Comparison of ENCODE assay signal across 22 mouse cellular contexts in genomic region chr5:144971266-144971665, GRCm38 (mm10). TPM values are rescaled to one million over a fixed set of nuclear protein-coding genes. Genes with fewer than 3 reads are reported as not detected.
DNase-seq lines count a peak whose midpoint lies in the region; TF ChIP-seq lines count a peak whose summit lies in the region.
"Had no signal": no experiment of that assay in that cellular context is flagged by ENCODE, and none has a peak within 500 bp of the region (broad histone marks: within the 10 kb centered on the region; RNA-seq: fewer than 3 reads in every experiment).

No protein-coding gene starts in this region.

- no peak overlapping the region for H3K4me3 ChIP-seq in heart, adult 2 months
- no peak overlapping the region for H3K4me3 ChIP-seq in left cerebral cortex, adult 2 months
- no peak overlapping the region for H3K4me3 ChIP-seq in CH12.LX (replicated peaks in 1 of 3; ENCODE audit: low read depth in 2 of 3, low read length in 2 of 3, poor library complexity in 1 of 3)
- H3K4me3 ChIP-seq: forebrain, embryonic 13.5 days; heart, embryonic 10.5 days; hindbrain, embryonic 13.5 days; intestine, embryonic 15.5 days; limb, embryonic 10.5 days; midbrain, embryonic 12.5 days; neural tube, embryonic 13.5 days had no signal

- dilution Hi-C loops in CH12.LX (cut with MboI; ENCODE audit: extremely low pct_ligation_motif_present, extremely low pct_unique_long_range_greater_than_20kb, low sequenced_read_pairs): no loop called here

- H3K79me2 ChIP-seq in heart, adult 2 months (replicated peaks; ENCODE audit: control insufficient read depth, insufficient read depth, low read length): no peaks in the 10 kb centered on the region
- no peaks in the 10 kb centered on the region for H3K79me2 ChIP-seq in CH12.LX (replicated peaks; ENCODE audit: control insufficient read depth, extremely low read depth, insufficient read depth, poor library complexity, severe bottlenecking)

- TF ChIP-seq RAD21 in CH12.LX (IDR thresholded peaks at IDR 0.05; ENCODE audit: low read depth, low read length): no peak; the same call in none of the 2 replicates

- H3K9me3 ChIP-seq in CH12.LX (replicated peaks; ENCODE audit: low read length): no peaks in the 10 kb centered on the region
- H3K9me3 ChIP-seq: forebrain, embryonic 13.5 days; heart, embryonic 10.5 days; hindbrain, embryonic 13.5 days; intestine, embryonic 15.5 days; limb, embryonic 10.5 days; midbrain, embryonic 12.5 days; neural tube, embryonic 13.5 days had no signal

- no peaks in the 10 kb centered on the region for H3K27me3 ChIP-seq in heart, adult 2 months (ENCODE audit: control insufficient read depth, insufficient read depth, low read length)
- peaks cover 37% of the 10 kb centered on the region for H3K27me3 ChIP-seq in CH12.LX (replicated peaks)
- H3K27me3 ChIP-seq: intestine, embryonic 15.5 days had no signal

- no peak overlapping the region for H3K4me2 ChIP-seq in CH12.LX (ENCODE audit: insufficient read depth, low read depth, poor library complexity, severe bottlenecking)
- H3K4me2 ChIP-seq: forebrain, embryonic 13.5 days; hindbrain, embryonic 13.5 days; intestine, embryonic 15.5 days; midbrain, embryonic 12.5 days; neural tube, embryonic 13.5 days had no signal

- intact Hi-C loops in heart, adult 2 months (cut with DNase I): no loop called here
- intact Hi-C loops in heart, postnatal 10 days (cut with DNase I): no loop called here
- intact Hi-C loops in left cerebral cortex, adult 2 months (cut with DNase I): no loop called here

- no peaks in the 10 kb centered on the region for H3K36me3 ChIP-seq in heart, adult 2 months (ENCODE audit: control insufficient read depth, insufficient read depth, low read length)
- no peaks in the 10 kb centered on the region for H3K36me3 ChIP-seq in CH12.LX (replicated peaks in 1 of 2; ENCODE audit: control insufficient read depth in 1 of 2, insufficient read depth in 1 of 2, low read length in 1 of 2)
- H3K36me3 ChIP-seq: heart, embryonic 10.5 days; hindbrain, embryonic 13.5 days; intestine, embryonic 15.5 days; limb, embryonic 10.5 days; midbrain, embryonic 12.5 days; neural tube, embryonic 13.5 days had no signal

- H3K9ac ChIP-seq in heart, adult 2 months (ENCODE audit: low read depth, low read length): no peak overlapping the region
- H3K9ac ChIP-seq in CH12.LX (ENCODE audit: insufficient read depth, low read depth): no peak overlapping the region
- H3K9ac ChIP-seq: forebrain, embryonic 13.5 days; hindbrain, embryonic 13.5 days; intestine, embryonic 15.5 days; midbrain, embryonic 12.5 days; neural tube, embryonic 13.5 days had no signal

- TF ChIP-seq EP300 in heart, adult 2 months (IDR thresholded peaks at IDR 0.05; ENCODE audit: insufficient read depth, low read depth, low read length): no peak
- no peak for TF ChIP-seq EP300 in CH12.LX (IDR thresholded peaks at IDR 0.05; ENCODE audit: low read length)

- no peaks in the 10 kb centered on the region for H3K4me1 ChIP-seq in heart, adult 2 months (ENCODE audit: control insufficient read depth, insufficient read depth, low read length)
- no peaks in the 10 kb centered on the region for H3K4me1 ChIP-seq in CH12.LX (ENCODE audit: control insufficient read depth in 1 of 2, insufficient read depth in 2 of 2)

- DNase-seq in heart, adult 2 months: no peak
- no peak for DNase-seq in heart, postnatal 10 days
- no peak for DNase-seq in left cerebral cortex, adult 2 months (ENCODE audit: extremely low spot score in 1 of 2, low spot score in 2 of 2)
- DNase-seq in left cerebral cortex, adult 18-20 months (ENCODE audit: low spot score in 2 of 2): no peak
- no peak for DNase-seq in CH12.LX (ENCODE audit: extremely low read depth)
- DNase-seq in induced T-regulatory cell, adult 2 months (ENCODE audit: low read depth): peak; percentile 25
- DNase-seq in adipocyte (ENCODE audit: low spot score): no peak
- DNase-seq: adrenal gland, adult 8-10 months; cerebellum, adult 9-11 months; gastrocnemius, postnatal 36 days; heart, postnatal 14 days; kidney, postnatal 10 days; lung, adult 2 months; right cerebral cortex, adult 18-20 months; thymus, postnatal 14 days had no signal

- in situ Hi-C loops in CH12.LX (cut with MboI; ENCODE audit: low pct_ligation_motif_present, low pct_unique_long_range_greater_than_20kb, low sequenced_read_pairs): no loop called here

- no peak overlapping the region for H3K27ac ChIP-seq in heart, adult 2 months
- no peak overlapping the region for H3K27ac ChIP-seq in left cerebral cortex, adult 2 months
- no peak overlapping the region for H3K27ac ChIP-seq in CH12.LX (ENCODE audit: insufficient read depth, low read depth)
- H3K27ac ChIP-seq: forebrain, embryonic 13.5 days; heart, embryonic 10.5 days; hindbrain, embryonic 13.5 days; intestine, embryonic 15.5 days; limb, embryonic 10.5 days; midbrain, embryonic 12.5 days; neural tube, embryonic 13.5 days had no signal

- no peak for TF ChIP-seq POLR2A in heart, adult 2 months (IDR thresholded peaks at IDR 0.05; ENCODE audit: insufficient read depth, low read depth, low read length)
- no peak for TF ChIP-seq POLR2A in CH12.LX (IDR thresholded peaks at IDR 0.05; ENCODE audit: low read depth, low read length)

- 88% methylated on average over 3 of the region's 3 CpGs for WGBS in heart, adult 2 months

- peak; percentile 60 for TF ChIP-seq CTCF in heart, adult 2 months (IDR thresholded peaks at IDR 0.05)
- peak; percentile 45 for TF ChIP-seq CTCF in left cerebral cortex, adult 2 months (IDR thresholded peaks at IDR 0.05)
- peak; percentile 10 to 46; a peak in 2 of 4 replicates for TF ChIP-seq CTCF in CH12.LX (conservative IDR thresholded peaks at IDR 0.05 in 1 of 2, IDR thresholded peaks at IDR 0.05 in 1 of 2; ENCODE audit: low read depth in 2 of 2, low read length in 2 of 2)

TF ChIP-seq in CH12.LX, 34 proteins besides CTCF, POLR2A, EP300 and RAD21:
- TF ChIP-seq NELFE (IDR thresholded peaks at IDR 0.05; ENCODE audit: low read depth, low read length): no peak
- no peak for TF ChIP-seq USF1 (IDR thresholded peaks at IDR 0.05; ENCODE audit: low read depth, low read length)
- no peak for TF ChIP-seq ELF1 (IDR thresholded peaks at IDR 0.05; ENCODE audit: low read depth, low read length)
- no peak for TF ChIP-seq TCF12 (IDR thresholded peaks at IDR 0.05; ENCODE audit: low read depth, low read length)
- no peak for TF ChIP-seq CHD1 (IDR thresholded peaks at IDR 0.05; ENCODE audit: low read depth, low read length)
- no peak for TF ChIP-seq IRF4 (IDR thresholded peaks at IDR 0.05; ENCODE audit: low read depth, low read length)
- TF ChIP-seq MAX (IDR thresholded peaks at IDR 0.05; ENCODE audit: low read length): no peak
- no peak for TF ChIP-seq ZKSCAN1 (IDR thresholded peaks at IDR 0.05; ENCODE audit: borderline replicate concordance, low read depth, low read length)
- no peak for TF ChIP-seq MEF2A (IDR thresholded peaks at IDR 0.05; ENCODE audit: borderline replicate concordance, low read depth, low read length)
- no peak for TF ChIP-seq SIN3A (IDR thresholded peaks at IDR 0.05; ENCODE audit: low read length)
- TF ChIP-seq NRF1 (IDR thresholded peaks at IDR 0.05; ENCODE audit: low read depth, low read length): no peak
- TF ChIP-seq RCOR1 (conservative IDR thresholded peaks at IDR 0.05; ENCODE audit: low read depth, low read length): no peak
- no peak for TF ChIP-seq CHD2 (IDR thresholded peaks at IDR 0.05; ENCODE audit: low read length)
- no peak for TF ChIP-seq ZMIZ1 (IDR thresholded peaks at IDR 0.05; ENCODE audit: low read depth, low read length)
- TF ChIP-seq TBP (conservative IDR thresholded peaks at IDR 0.05; ENCODE audit: low read depth, low read length): no peak
- no peak for TF ChIP-seq GABPA (IDR thresholded peaks at IDR 0.05; ENCODE audit: insufficient replicate concordance, low read depth, low read length)
- no peak for TF ChIP-seq ZC3H11A (IDR thresholded peaks at IDR 0.05; ENCODE audit: low read depth, low read length)
- no peak for TF ChIP-seq MAZ (IDR thresholded peaks at IDR 0.05; ENCODE audit: low read depth, low read length)
- TF ChIP-seq JUND (conservative IDR thresholded peaks at IDR 0.05; ENCODE audit: low read depth, low read length): no peak
- no peak for TF ChIP-seq USF2 (conservative IDR thresholded peaks at IDR 0.05; ENCODE audit: low read depth, low read length)
TF ChIP-seq in CH12.LX: peak in this region for 0.

RNA-seq across cellular contexts. Expression of gene Smurf1, which starts 5.6 kb away (rescaled TPM):
- total RNA-seq in heart, adult 2 months (2021): 10 to 100 TPM; 26.6 to 27.0 TPM
- polyA plus RNA-seq in heart, adult 2 months (2012; rRNA removed): 23.1 and 26.2 TPM in 2 replicates
- 10 to 100 TPM; 28.7 to 33.6 TPM for total RNA-seq in heart, postnatal 10 days (2021)
- total RNA-seq in left cerebral cortex, adult 2 months (2021): 10 to 100 TPM; 35.2 to 40.7 TPM
- 10 to 100 TPM; 37.9 to 38.7 TPM for total RNA-seq in left cerebral cortex, adult 18-20 months (2021)
- total RNA-seq in CH12.LX (2012; rRNA removed) (4.1 and 4.3 TPM in 2 replicates), CH12.LX (2014; rRNA removed) (2.9 and 3.1 TPM in 2 replicates)
- polyA plus RNA-seq in CH12.LX (2012; ENCODE audit: insufficient read length, low read depth): 6.6 and 7.2 TPM in 2 replicates

Comparison
In these comparisons a context has a peak if more than half of its experiments do, and no peak if none do; other contexts are left out.
1. RNA of gene Smurf1, which starts 5.6 kb away (total RNA-seq): 35.2 to 40.7 TPM in left cerebral cortex, adult 2 months, 37.9 to 38.7 TPM in left cerebral cortex, adult 18-20 months, 28.7 to 33.6 TPM in heart, postnatal 10 days and 26.6 to 27.0 TPM in heart, adult 2 months; 2.9 to 4.3 TPM in CH12.LX; every median in the first group is over 4 times any median in the second.
2. Peak in every context shown above with its lines, with median percentiles within 50 percentile points of each other: CTCF ChIP-seq.